In genomic region chr4:115995376-115995730, GRCm38 (mm10) we compare ENCODE assay signal across 16 mouse cellular contexts. TPM values are rescaled to one million over a fixed set of nuclear protein-coding genes. Genes with fewer than 3 reads are reported as not detected.
"Had no signal": no experiment of that assay in that cellular context is flagged by ENCODE, and none has a peak within 500 bp of the region (broad histone marks: within the 10 kb centered on the region; RNA-seq: fewer than 3 reads in every experiment).

No protein-coding gene starts in this region.

- H3K27me3 ChIP-seq: stomach, embryonic 15.5 days had no signal

- H3K4me2 ChIP-seq: limb, embryonic 15.5 days; liver, embryonic 12.5 days; lung, embryonic 14.5 days; stomach, embryonic 15.5 days had no signal

- ATAC-seq: liver, embryonic 12.5 days had no signal

- H3K36me3 ChIP-seq: limb, embryonic 15.5 days; liver, embryonic 12.5 days; midbrain, embryonic 10.5 days; stomach, embryonic 15.5 days had no signal

- DNase-seq: kidney, adult 8-10 months; kidney, postnatal 25 days; lung, embryonic 14.5 days; lung, postnatal 10 days; lung, postnatal 4 days; right cerebral cortex, postnatal 4 days; thymus, postnatal 36 days had no signal

- H3K9me3 ChIP-seq: limb, embryonic 15.5 days; liver, embryonic 12.5 days; stomach, embryonic 15.5 days had no signal

- H3K9ac ChIP-seq: limb, embryonic 15.5 days; liver, embryonic 12.5 days; lung, embryonic 14.5 days; stomach, embryonic 15.5 days had no signal

- H3K4me1 ChIP-seq: limb, embryonic 15.5 days; midbrain, embryonic 10.5 days; stomach, embryonic 15.5 days had no signal

- H3K4me3 ChIP-seq: left cerebral cortex, adult 2 months; limb, embryonic 15.5 days; liver, embryonic 12.5 days; midbrain, embryonic 10.5 days; myocyte; stomach, embryonic 15.5 days had no signal

- H3K27ac ChIP-seq: left cerebral cortex, adult 2 months; limb, embryonic 15.5 days; liver, embryonic 12.5 days; midbrain, embryonic 10.5 days; stomach, embryonic 15.5 days had no signal

RNA-seq across cellular contexts. Expression of gene Dmbx1, which starts 55.6 kb away (rescaled TPM):
- polyA plus RNA-seq: kidney, embryonic 16.5 days; liver, embryonic 12.5 days; liver, embryonic 16.5 days; lung, embryonic 14.5 days; spleen, adult 2 months had no signal
